Mouse (Mus musculus) small intestine, adult 2 months (tissue): Measurements from ENCODE around the gene Pomt2.

ENCODE experiments used
- CTCF ChIP-seq: fragments of 200-500 bp; IDR thresholded peaks from 2 replicates; pipeline ENCODE4 v1.5.1; 2012; ENCODE audit warnings: low read depth, mild to moderate bottlenecking, control low read depth, inconsistent platforms, low read length, moderate library complexity, mixed read lengths; ENCODE audit not compliant: insufficient replicate concordance, insufficient read length; ENCODE audit errors: extremely low read depth
- POLR2A ChIP-seq: fragments of 200-500 bp; IDR thresholded peaks from 2 replicates; pipeline ENCODE4 v1.6.1; 2012; ENCODE audit warnings: low read depth, mild to moderate bottlenecking, control low read depth, inconsistent platforms, low read length, moderate library complexity

DNA sequence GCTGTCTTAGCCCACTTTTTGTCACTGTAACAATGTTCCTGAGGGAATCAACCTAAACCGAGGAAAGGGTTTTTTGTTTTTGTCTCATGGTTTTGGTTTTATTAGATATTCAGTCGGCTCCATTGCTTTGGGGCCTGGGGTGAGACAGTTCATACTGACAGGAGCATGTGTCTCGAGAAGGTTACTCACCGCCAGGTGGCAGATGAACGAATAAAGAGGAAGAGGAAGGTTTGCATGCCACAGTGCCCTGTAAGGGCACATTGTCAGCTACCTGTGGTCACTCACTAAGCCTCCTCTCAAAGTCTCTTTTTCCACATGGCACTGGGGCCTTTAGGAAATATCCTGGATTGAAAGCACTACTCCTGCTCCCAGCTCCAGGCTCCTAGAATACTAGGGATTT, 77.2 kb downstream of the Pomt2 start:
- TF ChIP-seq POLR2A (no peak), CTCF (no peak)
